Mouse (Mus musculus): Measurements from ENCODE around the gene St8sia4. TPM values are rescaled to one million over a fixed set of nuclear protein-coding genes. Genes with fewer than 3 reads are reported as not detected.
"Not testable (repeated sequence)": the region's sequence is repeated elsewhere in the genome, so short reads cannot be mapped to it uniquely, and the experiment has no call there.

Gene St8sia4
- polyA plus RNA-seq, 1 experiment from 2014 or later: 1.5 TPM

DNA sequence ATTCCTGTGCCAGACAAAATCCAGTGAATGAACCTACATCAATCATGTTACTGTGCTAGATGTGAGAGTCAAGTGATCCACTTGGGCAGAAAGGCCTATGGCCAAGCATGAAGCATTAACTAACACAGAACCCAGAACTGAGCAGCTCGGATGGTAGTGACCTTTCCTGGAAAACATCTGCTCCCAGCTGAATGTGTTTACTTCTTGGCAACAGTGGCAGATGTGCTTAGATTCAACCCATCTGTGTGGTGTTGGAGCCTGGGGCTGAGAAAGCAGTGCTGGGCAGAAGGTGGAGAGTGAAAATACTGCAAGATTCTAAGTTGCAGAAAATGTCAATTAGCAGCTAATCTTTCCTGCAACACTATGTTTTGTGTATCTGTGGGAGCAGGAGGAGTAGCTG lies 85.1 kb downstream of the St8sia4 start:
- Histone ChIP-seq H3K4me3 (ENCODE audit: low read depth, low read length) (no peak overlapping the region), H3K9me3 (ENCODE audit: control insufficient read depth) (no peaks in the 10 kb centered on the region), H3K27me3 (replicated peaks; ENCODE audit: control insufficient read depth, insufficient read depth, low read length) (no peaks in the 10 kb centered on the region), H3K4me1 (replicated peaks; ENCODE audit: control insufficient read depth, insufficient read depth, low read length) (no peaks in the 10 kb centered on the region), H3K36me3 (ENCODE audit: control insufficient read depth, insufficient read depth) (no peaks in the 10 kb centered on the region), H3K27ac (ENCODE audit: low read depth, low read length) (no peak overlapping the region), H3K4me2 (replicated peaks; ENCODE audit: low read depth) (no peak overlapping the region), H3K9ac (ENCODE audit: low read depth, low read length) (no peak overlapping the region)
- 38% methylated on average over 1 of the region's 1 CpGs for WGBS
- ATAC-seq: no peak
- TF ChIP-seq CTCF (IDR thresholded peaks at IDR 0.05; ENCODE audit: low read depth): no peak

GRCm38 (mm10) chr1:95572619-95573540 lies 94.5 kb downstream of the St8sia4 start:
- Histone ChIP-seq H3K27me3 (replicated peaks; ENCODE audit: control insufficient read depth, insufficient read depth, low read length) (no peaks in the 10 kb centered on the region), H3K4me1 (replicated peaks; ENCODE audit: control insufficient read depth, insufficient read depth, low read length) (no peaks in the 10 kb centered on the region), H3K9ac (ENCODE audit: low read depth, low read length) (no peak overlapping the region), H3K27ac (ENCODE audit: low read depth, low read length) (no peak overlapping the region), H3K4me2 (replicated peaks; ENCODE audit: low read depth) (no peak overlapping the region), H3K36me3 (ENCODE audit: control insufficient read depth, insufficient read depth) (no peaks in the 10 kb centered on the region), H3K9me3 (ENCODE audit: control insufficient read depth) (no peaks in the 10 kb centered on the region), H3K4me3 (ENCODE audit: low read depth, low read length) (no peak overlapping the region)
- 86% methylated on average over 9 of the region's 9 CpGs for WGBS
- no peak for TF ChIP-seq CTCF (IDR thresholded peaks at IDR 0.05; ENCODE audit: low read depth)
- no peak for ATAC-seq

DNA sequence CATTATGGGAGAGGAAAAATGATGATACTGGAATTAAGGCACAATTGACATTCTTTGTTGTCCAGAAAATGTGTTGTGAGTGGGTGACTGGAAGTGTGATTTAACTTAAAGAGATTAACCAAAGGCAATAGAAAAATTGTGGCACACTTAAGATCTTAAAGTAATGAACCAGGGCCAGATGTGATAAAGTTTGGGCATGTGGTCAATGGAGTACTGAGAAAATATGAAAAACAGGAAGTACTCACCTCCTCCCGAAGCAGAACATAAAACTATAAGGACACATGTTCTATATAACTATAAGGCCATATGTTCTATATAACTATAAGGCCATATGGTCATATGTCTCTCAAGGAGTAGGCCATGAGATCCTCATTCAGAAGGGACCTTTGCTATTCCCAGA lies 96.3 kb downstream of the St8sia4 start:
- ATAC-seq: no peak

GRCm38 (mm10) chr1:95554556-95554955 lies 112.8 kb downstream of the St8sia4 start:
- H3K27me3 ChIP-seq (replicated peaks; ENCODE audit: control insufficient read depth, insufficient read depth, low read length); H3K27ac ChIP-seq (ENCODE audit: low read depth, low read length); H3K4me1 ChIP-seq (replicated peaks; ENCODE audit: control insufficient read depth, insufficient read depth, low read length); H3K9ac ChIP-seq (ENCODE audit: low read depth, low read length); H3K36me3 ChIP-seq (ENCODE audit: control insufficient read depth, insufficient read depth); H3K4me2 ChIP-seq (replicated peaks; ENCODE audit: low read depth); H3K9me3 ChIP-seq (ENCODE audit: control insufficient read depth); ATAC-seq; H3K4me3 ChIP-seq (ENCODE audit: low read depth, low read length): not testable (repeated sequence)

More for the DNA sequence above, 96.3 kb downstream of the St8sia4 start:
- Histone ChIP-seq H3K36me3 (ENCODE audit: control insufficient read depth, insufficient read depth) (no peaks in the 10 kb centered on the region), H3K9me3 (ENCODE audit: control insufficient read depth) (no peaks in the 10 kb centered on the region), H3K4me2 (replicated peaks; ENCODE audit: low read depth) (no peak overlapping the region), H3K4me3 (ENCODE audit: low read depth, low read length) (no peak overlapping the region), H3K4me1 (replicated peaks; ENCODE audit: control insufficient read depth, insufficient read depth, low read length) (no peaks in the 10 kb centered on the region), H3K27me3 (replicated peaks; ENCODE audit: control insufficient read depth, insufficient read depth, low read length) (no peaks in the 10 kb centered on the region), H3K9ac (ENCODE audit: low read depth, low read length) (no peak overlapping the region), H3K27ac (ENCODE audit: low read depth, low read length) (no peak overlapping the region)
- TF ChIP-seq CTCF (IDR thresholded peaks at IDR 0.05; ENCODE audit: low read depth): no peak
- 75% methylated on average over 1 of the region's 1 CpGs for WGBS

DNA sequence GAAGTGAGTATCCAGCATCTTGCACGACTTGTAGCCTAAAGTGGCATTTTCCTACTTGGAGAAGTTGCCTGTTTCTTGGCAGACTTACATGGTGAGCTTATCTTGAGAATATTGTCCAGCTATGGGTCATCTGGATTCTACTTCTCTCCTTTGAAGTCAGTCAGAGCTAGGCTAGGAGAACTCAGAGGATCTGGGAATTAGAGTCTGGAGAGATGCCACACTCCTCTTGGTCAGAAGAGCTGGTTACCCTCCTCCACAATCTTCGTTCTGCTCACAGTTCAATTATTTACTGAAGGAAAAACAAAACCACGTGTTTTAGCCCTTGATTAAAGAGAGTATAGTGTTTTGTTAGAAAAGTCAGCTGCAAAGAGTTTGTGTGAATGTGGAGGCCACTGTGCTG lies 125.9 kb downstream of the St8sia4 start:
- no peak for TF ChIP-seq CTCF (IDR thresholded peaks at IDR 0.05; ENCODE audit: low read depth)
- Histone ChIP-seq H3K27ac (ENCODE audit: low read depth, low read length) (no peak overlapping the region), H3K9ac (ENCODE audit: low read depth, low read length) (no peak overlapping the region), H3K9me3 (ENCODE audit: control insufficient read depth) (no peaks in the 10 kb centered on the region), H3K4me1 (replicated peaks; ENCODE audit: control insufficient read depth, insufficient read depth, low read length) (no peaks in the 10 kb centered on the region), H3K27me3 (replicated peaks; ENCODE audit: control insufficient read depth, insufficient read depth, low read length) (no peaks in the 10 kb centered on the region), H3K4me2 (replicated peaks; ENCODE audit: low read depth) (no peak overlapping the region), H3K36me3 (ENCODE audit: control insufficient read depth, insufficient read depth) (no peaks in the 10 kb centered on the region), H3K4me3 (ENCODE audit: low read depth, low read length) (no peak overlapping the region)
- WGBS: 46% methylated on average over 3 of the region's 3 CpGs
- ATAC-seq: no peak

All from intestine, postnatal 0 days (tissue).